Mouse (Mus musculus) spleen, adult 2 months (tissue): ENCODE results near the gene Vti1a. TPM values are rescaled to one million over a fixed set of nuclear protein-coding genes. Genes with fewer than 3 reads are reported as not detected.

Experiments used
- DNase-seq, 2 experiments: peaks; one replicate each; pipeline versions ENCODE4 v3.0.0 to v3.0.0-alpha.2; 2012 to 2021; ENCODE audit warnings: low spot score in 2 of 2, low read depth in 1 of 2
- H3K27ac ChIP-seq: fragments of 200-500 bp; 2 replicates; pipeline ENCODE4 v1.5.1; 2012; ENCODE audit warnings: low read length, inconsistent platforms; ENCODE audit not compliant: insufficient read depth
- H3K27me3 ChIP-seq: fragments of 200-500 bp; 2 replicates; pipeline ENCODE4 v1.6.1; 2012; ENCODE audit warnings: mild to moderate bottlenecking, moderate library complexity, low read length, inconsistent platforms; ENCODE audit not compliant: control insufficient read depth, insufficient read depth
- H3K36me3 ChIP-seq: fragments of 200-500 bp; 2 replicates; pipeline ENCODE4 v1.6.1; 2012; ENCODE audit warnings: mild to moderate bottlenecking, low read length, inconsistent platforms; ENCODE audit not compliant: control insufficient read depth, insufficient read depth
- H3K4me1 ChIP-seq: fragments of 200-500 bp; 2 replicates; pipeline ENCODE4 v1.6.1; 2011; ENCODE audit warnings: inconsistent platforms; ENCODE audit not compliant: control insufficient read depth, insufficient read depth, insufficient read length
- H3K4me3 ChIP-seq: fragments of 200-500 bp; 2 replicates; pipeline ENCODE4 v1.5.1; 2011; ENCODE audit warnings: mild to moderate bottlenecking, inconsistent platforms; ENCODE audit not compliant: insufficient read depth, insufficient read length; ENCODE audit errors: extremely low read depth
- CTCF ChIP-seq: fragments of 200-500 bp; IDR thresholded peaks from 2 replicates; pipeline ENCODE4 v1.5.1; 2011; ENCODE audit warnings: mild to moderate bottlenecking, inconsistent platforms; ENCODE audit not compliant: insufficient read depth, insufficient read length, insufficient replicate concordance; ENCODE audit errors: extremely low read depth
- POLR2A ChIP-seq: fragments of 200-500 bp; IDR thresholded peaks from 2 replicates; pipeline ENCODE4 v1.6.1; 2011; ENCODE audit warnings: low read depth, low read length, inconsistent platforms
- WGBS: fragments of 180-500 bp; shearing (Covaris S2); methylation state at CpG from one replicate; pipeline ENCODE4 v1.1.7; 2018; 5-methylcytosine and 5-hydroxymethylcytosine counted together
- polyA plus RNA-seq: library from polyadenylated mRNA; depleted of rRNA; stranded (reverse); fragments of >200 nt; gene quantifications from 2 replicates; pipeline ENCODE4 v1.2.3, GENCODE M21; 2012

The Vti1a gene
- polyA plus RNA-seq, 1 experiment, result 7.0 TPM

GRCm38 (mm10) chr19:55418756-55419155 is 102.7 kb downstream of the Vti1a start:
- no peak for TF ChIP-seq POLR2A
- TF ChIP-seq CTCF, result no peak
- Histone ChIP-seq H3K4me3 (no peak overlapping the region), H3K27ac (no peak overlapping the region), H3K36me3 (no peaks in the 10 kb centered on the region), H3K27me3 (no peaks in the 10 kb centered on the region), H3K4me1 (no peaks in the 10 kb centered on the region)
- 83% methylated on average over 3 of the region's 3 CpGs for WGBS
- no peak for DNase-seq

- Histone ChIP-seq H3K4me1 (no peaks in the 10 kb centered on the region), H3K4me3 (no peak overlapping the region), H3K27me3 (no peaks in the 10 kb centered on the region), H3K27ac (no peak overlapping the region), H3K36me3 (no peaks in the 10 kb centered on the region)
- 93% methylated on average over 3 of the region's 3 CpGs for WGBS
- no peak for DNase-seq
- TF ChIP-seq CTCF (no peak), POLR2A (no peak)
These were observed 103.9 kb downstream of the Vti1a start for GRCm38 (mm10) chr19:55419961-55420360.

GRCm38 (mm10) chr19:55421816-55422215 is 105.7 kb downstream of the Vti1a start:
- H3K27ac ChIP-seq, result no peak overlapping the region
- peaks cover 2% of the 10 kb centered on the region; the same call in 1 of the 2 replicates for H3K36me3 ChIP-seq
- no peaks in the 10 kb centered on the region for H3K27me3 ChIP-seq
- TF ChIP-seq CTCF (no peak), POLR2A (no peak)
- WGBS, result 94% methylated on average over 5 of the region's 5 CpGs
- DNase-seq, result no peak
- H3K4me3 ChIP-seq, result no peak overlapping the region
- no peaks in the 10 kb centered on the region for H3K4me1 ChIP-seq

- peaks cover 2% of the 10 kb centered on the region; the same call in 1 of the 2 replicates for H3K36me3 ChIP-seq
- no peaks in the 10 kb centered on the region for H3K4me1 ChIP-seq
- WGBS, result 95% methylated on average over 18 of the region's 18 CpGs
- no peak for DNase-seq
- no peak overlapping the region for H3K4me3 ChIP-seq
- TF ChIP-seq CTCF (no peak), POLR2A (no peak)
- H3K27me3 ChIP-seq, result no peaks in the 10 kb centered on the region
- H3K27ac ChIP-seq, result no peak overlapping the region
These were observed 106.4 kb downstream of the Vti1a start for GRCm38 (mm10) chr19:55422311-55423064.

GRCm38 (mm10) chr19:55423065-55423716 is 107.1 kb downstream of the Vti1a start:
- no peaks in the 10 kb centered on the region for H3K27me3 ChIP-seq
- 95% methylated on average over 11 of the region's 11 CpGs for WGBS
- DNase-seq, result no peak
- TF ChIP-seq CTCF, result no peak
- no peak for TF ChIP-seq POLR2A
- H3K4me3 ChIP-seq, result no peak overlapping the region
- H3K27ac ChIP-seq, result no peak overlapping the region
- H3K4me1 ChIP-seq, result no peaks in the 10 kb centered on the region
- peaks cover 2% of the 10 kb centered on the region; the same call in 1 of the 2 replicates for H3K36me3 ChIP-seq

- H3K36me3 ChIP-seq, result peaks cover 2% of the 10 kb centered on the region; the same call in 1 of the 2 replicates
- no peak overlapping the region for H3K4me3 ChIP-seq
- no peaks in the 10 kb centered on the region for H3K27me3 ChIP-seq
- 60% methylated on average over 8 of the region's 8 CpGs for WGBS
- no peak overlapping the region for H3K27ac ChIP-seq
- no peaks in the 10 kb centered on the region for H3K4me1 ChIP-seq
- no peak for DNase-seq
- no peak for TF ChIP-seq POLR2A
- TF ChIP-seq CTCF, result no peak
These were observed 107.9 kb downstream of the Vti1a start for GRCm38 (mm10) chr19:55423952-55424351.

- Histone ChIP-seq H3K27me3 (no peaks in the 10 kb centered on the region), H3K4me3 (no peak overlapping the region), H3K36me3 (peaks cover 2% of the 10 kb centered on the region), H3K4me1 (no peaks in the 10 kb centered on the region), H3K27ac (no peak overlapping the region)
- no peak for DNase-seq
- TF ChIP-seq CTCF, result no peak
- TF ChIP-seq POLR2A, result no peak
- WGBS, result 91% methylated on average over 6 of the region's 6 CpGs
These were observed 108.4 kb downstream of the Vti1a start for GRCm38 (mm10) chr19:55424507-55424906.
